Mouse (Mus musculus): ENCODE data around the gene Dnah12. TPM values are rescaled to one million over a fixed set of nuclear protein-coding genes. Genes with fewer than 3 reads are reported as not detected.

The Dnah12 gene
- polyA plus RNA-seq, 1 experiment from 2014 or later = not detected

DNA sequence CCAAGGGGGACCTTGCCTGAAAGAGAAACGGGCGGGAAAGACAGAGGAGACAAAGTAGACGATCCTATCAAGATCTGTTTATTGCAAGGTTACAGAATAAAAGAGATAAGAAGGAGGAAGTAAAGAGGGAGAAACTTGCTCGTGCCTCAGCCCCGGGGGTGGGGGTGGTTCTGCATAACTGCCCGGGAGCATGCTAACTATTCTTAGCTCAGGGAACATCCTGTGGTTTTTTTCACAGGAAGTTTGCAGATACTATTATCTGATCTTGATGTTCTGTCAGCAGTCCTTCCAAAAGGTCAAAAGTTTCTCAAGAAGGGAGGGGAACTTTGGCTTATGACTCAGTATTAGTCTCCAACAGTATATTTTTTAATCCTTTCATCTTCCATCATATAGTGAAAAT, 71.8 kb downstream of the Dnah12 start:
- Histone ChIP-seq H3K27ac (replicated peaks; ENCODE audit: low read depth, low read length) (no peak overlapping the region), H3K4me3 (ENCODE audit: low read depth, low read length) (no peak overlapping the region), H3K9ac (replicated peaks; ENCODE audit: low read length) (no peak overlapping the region), H3K4me1 (ENCODE audit: control insufficient read depth, insufficient read depth, low read length) (no peaks in the 10 kb centered on the region), H3K4me2 (ENCODE audit: low read depth, low read length) (no peak overlapping the region), H3K36me3 (replicated peaks; ENCODE audit: control insufficient read depth, insufficient read depth, low read depth, low read length) (no peaks in the 10 kb centered on the region), H3K27me3 (ENCODE audit: control insufficient read depth, insufficient read depth, low read length) (no peaks in the 10 kb centered on the region), H3K9me3 (replicated peaks; ENCODE audit: control insufficient read depth, low read length) (no peaks in the 10 kb centered on the region)
- WGBS = 84% methylated on average over 6 of the region's 6 CpGs
- no peak for DNase-seq (ENCODE audit: low spot score)
- ATAC-seq (replicated peaks; ENCODE audit: insufficient number of reproducible peaks, low FRiP score, low TSS enrichment, low read depth) = no peak

DNA sequence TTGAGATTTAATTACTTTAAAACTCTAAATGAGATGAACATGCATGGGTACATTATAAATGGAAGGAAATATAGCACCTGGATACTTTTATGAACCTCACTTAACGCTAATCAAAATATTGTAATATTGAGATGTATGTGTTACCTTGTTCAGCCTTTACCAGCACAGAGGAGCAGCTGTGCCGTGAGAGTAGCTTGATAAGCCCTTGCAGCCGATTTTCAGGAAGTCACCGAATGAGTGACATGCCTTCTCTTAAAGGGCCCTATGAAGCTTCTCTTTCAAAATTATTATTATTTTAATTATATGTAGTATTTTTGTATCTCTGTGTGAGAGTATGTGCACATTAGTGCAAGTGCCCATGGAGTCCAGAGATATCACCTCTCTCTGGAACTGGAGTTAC, 75.1 kb downstream of the Dnah12 start:
- no peak overlapping the region for H3K4me3 ChIP-seq (ENCODE audit: low read depth, low read length)
- WGBS = 74% methylated on average over 4 of the region's 4 CpGs
- DNase-seq (ENCODE audit: low spot score) = no peak

DNA sequence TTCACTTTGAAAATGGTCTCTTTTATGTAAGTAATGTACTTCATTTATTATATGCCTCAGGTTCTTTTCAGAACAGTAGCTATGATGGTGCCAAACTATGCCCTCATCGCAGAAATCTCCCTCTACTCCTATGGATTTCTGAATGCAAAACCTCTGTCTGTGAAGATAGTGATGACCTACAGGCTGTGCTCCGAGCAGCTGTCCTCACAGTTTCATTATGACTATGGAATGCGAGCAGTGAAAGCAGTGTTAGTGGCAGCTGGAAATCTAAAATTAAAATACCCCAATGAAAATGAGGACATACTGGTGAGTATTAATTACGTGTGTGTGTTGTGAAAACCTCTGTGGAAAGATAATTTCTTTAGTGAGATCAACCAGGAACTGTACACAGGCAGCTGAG, 80.5 kb downstream of the Dnah12 start:
- Histone ChIP-seq H3K27ac (replicated peaks; ENCODE audit: low read depth, low read length) (no peak overlapping the region), H3K4me1 (ENCODE audit: control insufficient read depth, insufficient read depth, low read length) (no peaks in the 10 kb centered on the region), H3K36me3 (replicated peaks; ENCODE audit: control insufficient read depth, insufficient read depth, low read depth, low read length) (no peaks in the 10 kb centered on the region), H3K4me2 (ENCODE audit: low read depth, low read length) (no peak overlapping the region), H3K9me3 (replicated peaks; ENCODE audit: control insufficient read depth, low read length) (no peaks in the 10 kb centered on the region), H3K9ac (replicated peaks; ENCODE audit: low read length) (no peak overlapping the region), H3K27me3 (ENCODE audit: control insufficient read depth, insufficient read depth, low read length) (no peaks in the 10 kb centered on the region), H3K4me3 (ENCODE audit: low read depth, low read length) (no peak overlapping the region)
- ATAC-seq (replicated peaks; ENCODE audit: insufficient number of reproducible peaks, low FRiP score, low TSS enrichment, low read depth) = no peak
- DNase-seq (ENCODE audit: low spot score) = no peak
- WGBS = 82% methylated on average over 4 of the region's 4 CpGs

More for the DNA sequence above, 75.1 kb downstream of the Dnah12 start:
- Histone ChIP-seq H3K4me2 (ENCODE audit: low read depth, low read length) (no peak overlapping the region), H3K36me3 (replicated peaks; ENCODE audit: control insufficient read depth, insufficient read depth, low read depth, low read length) (no peaks in the 10 kb centered on the region), H3K9me3 (replicated peaks; ENCODE audit: control insufficient read depth, low read length) (no peaks in the 10 kb centered on the region), H3K4me1 (ENCODE audit: control insufficient read depth, insufficient read depth, low read length) (no peaks in the 10 kb centered on the region), H3K9ac (replicated peaks; ENCODE audit: low read length) (no peak overlapping the region), H3K27me3 (ENCODE audit: control insufficient read depth, insufficient read depth, low read length) (no peaks in the 10 kb centered on the region), H3K27ac (replicated peaks; ENCODE audit: low read depth, low read length) (no peak overlapping the region)
- no peak for ATAC-seq (replicated peaks; ENCODE audit: insufficient number of reproducible peaks, low FRiP score, low TSS enrichment, low read depth)

DNA sequence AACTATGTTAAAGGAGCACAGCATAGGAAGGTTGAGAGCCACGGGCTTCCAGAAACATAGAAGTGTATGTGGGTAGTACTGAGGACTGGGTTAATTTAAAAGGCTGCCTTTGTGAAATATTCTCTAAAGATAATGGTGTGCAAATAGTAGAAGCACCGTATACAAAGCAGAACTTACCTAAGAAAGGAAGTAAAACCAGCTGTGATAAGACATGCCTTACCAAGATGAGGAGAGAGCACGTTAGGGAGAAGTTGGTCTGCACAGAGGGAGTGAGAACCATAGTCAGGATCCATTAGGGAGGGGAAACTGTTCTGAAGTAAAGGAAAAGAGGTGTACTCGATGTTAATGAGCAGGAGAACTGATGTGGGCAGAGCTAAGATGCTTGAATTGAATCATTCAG, 90.7 kb downstream of the Dnah12 start:
- H3K4me1 ChIP-seq (ENCODE audit: control insufficient read depth, insufficient read depth, low read length) = no peaks in the 10 kb centered on the region
- DNase-seq (ENCODE audit: low spot score) (no peak), ATAC-seq (replicated peaks; ENCODE audit: insufficient number of reproducible peaks, low FRiP score, low TSS enrichment, low read depth) (no peak)
- no peaks in the 10 kb centered on the region for H3K9me3 ChIP-seq (replicated peaks; ENCODE audit: control insufficient read depth, low read length)
- H3K27me3 ChIP-seq (ENCODE audit: control insufficient read depth, insufficient read depth, low read length) = no peaks in the 10 kb centered on the region
- WGBS = 72% methylated on average over 4 of the region's 4 CpGs
- H3K4me2 ChIP-seq (ENCODE audit: low read depth, low read length) = no peak overlapping the region
- H3K27ac ChIP-seq (replicated peaks; ENCODE audit: low read depth, low read length) = no peak overlapping the region
- H3K4me3 ChIP-seq (ENCODE audit: low read depth, low read length) = no peak overlapping the region
- H3K36me3 ChIP-seq (replicated peaks; ENCODE audit: control insufficient read depth, insufficient read depth, low read depth, low read length) = no peaks in the 10 kb centered on the region
- H3K9ac ChIP-seq (replicated peaks; ENCODE audit: low read length) = no peak overlapping the region

DNA sequence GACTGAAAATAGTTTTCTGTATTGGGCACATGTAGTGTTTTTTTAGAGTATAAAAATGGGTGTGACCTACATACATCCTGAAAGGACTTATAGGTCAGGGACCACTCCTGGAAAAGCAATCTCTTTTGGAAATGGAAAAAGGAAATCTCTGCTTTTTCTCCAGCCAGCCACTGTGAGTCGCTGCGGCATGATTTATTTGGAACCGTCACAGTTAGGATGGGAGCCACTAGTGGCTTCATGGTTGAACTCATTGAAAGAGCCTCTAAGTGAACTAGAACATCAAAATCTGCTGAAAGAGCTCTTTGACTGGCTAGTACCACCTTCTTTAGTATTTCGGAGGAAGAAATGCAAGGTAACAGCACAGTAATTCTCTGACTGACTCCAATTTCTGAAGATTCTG, 92.6 kb downstream of the Dnah12 start:
- Histone ChIP-seq H3K36me3 (replicated peaks; ENCODE audit: control insufficient read depth, insufficient read depth, low read depth, low read length) (no peaks in the 10 kb centered on the region), H3K4me3 (ENCODE audit: low read depth, low read length) (no peak overlapping the region), H3K9me3 (replicated peaks; ENCODE audit: control insufficient read depth, low read length) (no peaks in the 10 kb centered on the region), H3K27ac (replicated peaks; ENCODE audit: low read depth, low read length) (no peak overlapping the region), H3K4me2 (ENCODE audit: low read depth, low read length) (no peak overlapping the region), H3K4me1 (ENCODE audit: control insufficient read depth, insufficient read depth, low read length) (no peaks in the 10 kb centered on the region), H3K27me3 (ENCODE audit: control insufficient read depth, insufficient read depth, low read length) (no peaks in the 10 kb centered on the region), H3K9ac (replicated peaks; ENCODE audit: low read length) (no peak overlapping the region)
- ATAC-seq (replicated peaks; ENCODE audit: insufficient number of reproducible peaks, low FRiP score, low TSS enrichment, low read depth) (no peak), DNase-seq (ENCODE audit: low spot score) (peak; percentile 41)
- 51% methylated on average over 4 of the region's 4 CpGs for WGBS

DNA sequence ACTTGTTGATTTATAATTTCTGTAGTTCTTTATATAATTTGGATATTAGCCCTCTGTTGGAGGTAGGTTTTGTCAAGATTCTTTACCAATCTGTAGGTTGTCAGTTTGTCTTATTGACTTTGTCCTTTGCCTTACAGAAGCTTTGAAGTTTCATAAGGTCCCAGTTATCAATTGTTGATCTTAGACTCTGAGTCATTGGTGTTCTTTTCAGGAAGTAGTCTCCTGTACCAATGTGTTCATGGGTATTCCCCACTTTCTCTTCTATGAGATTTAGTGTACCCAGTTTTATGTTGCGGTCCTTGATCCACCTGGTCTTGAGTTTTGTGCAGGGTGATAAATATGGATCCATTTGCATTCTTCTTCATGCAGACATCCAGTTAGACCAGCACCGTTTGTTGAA, 101.4 kb downstream of the Dnah12 start:
- no peak for DNase-seq (ENCODE audit: low spot score)
- H3K9ac ChIP-seq (replicated peaks; ENCODE audit: low read length) = no peak overlapping the region
- no peak overlapping the region for H3K4me3 ChIP-seq (ENCODE audit: low read depth, low read length)
- ATAC-seq (replicated peaks; ENCODE audit: insufficient number of reproducible peaks, low FRiP score, low TSS enrichment, low read depth) = no peak
- H3K36me3 ChIP-seq (replicated peaks; ENCODE audit: control insufficient read depth, insufficient read depth, low read depth, low read length) = no peaks in the 10 kb centered on the region
- no peaks in the 10 kb centered on the region for H3K4me1 ChIP-seq (ENCODE audit: control insufficient read depth, insufficient read depth, low read length)
- no peaks in the 10 kb centered on the region for H3K9me3 ChIP-seq (replicated peaks; ENCODE audit: control insufficient read depth, low read length)
- H3K4me2 ChIP-seq (ENCODE audit: low read depth, low read length) = no peak overlapping the region
- 96% methylated on average over 2 of the region's 2 CpGs for WGBS
- H3K27me3 ChIP-seq (ENCODE audit: control insufficient read depth, insufficient read depth, low read length) = no peaks in the 10 kb centered on the region
- H3K27ac ChIP-seq (replicated peaks; ENCODE audit: low read depth, low read length) = no peak overlapping the region

DNA sequence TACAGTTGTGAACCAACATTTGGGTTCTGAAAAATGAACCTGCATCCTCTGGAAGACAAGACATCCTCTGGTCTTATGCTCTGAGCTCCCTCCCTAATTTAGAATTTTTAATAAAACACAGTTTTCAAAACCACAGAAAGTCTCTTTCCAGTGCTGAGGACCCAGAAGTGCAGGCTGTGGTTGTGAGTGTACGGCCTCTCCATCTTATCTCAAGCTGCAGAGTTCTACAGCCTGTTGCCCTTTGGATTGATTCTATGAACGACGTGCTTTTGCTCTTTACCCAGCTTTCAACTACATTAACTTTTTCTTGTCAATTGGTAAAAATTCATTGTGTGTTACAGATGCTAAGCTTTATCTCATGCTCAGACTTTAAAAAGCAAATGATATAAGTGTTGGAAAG, 105.3 kb downstream of the Dnah12 start:
- Histone ChIP-seq H3K27me3 (ENCODE audit: control insufficient read depth, insufficient read depth, low read length) (no peaks in the 10 kb centered on the region), H3K4me2 (ENCODE audit: low read depth, low read length) (no peak overlapping the region), H3K4me1 (ENCODE audit: control insufficient read depth, insufficient read depth, low read length) (no peaks in the 10 kb centered on the region), H3K9ac (replicated peaks; ENCODE audit: low read length) (no peak overlapping the region), H3K4me3 (ENCODE audit: low read depth, low read length) (no peak overlapping the region), H3K36me3 (replicated peaks; ENCODE audit: control insufficient read depth, insufficient read depth, low read depth, low read length) (no peaks in the 10 kb centered on the region), H3K27ac (replicated peaks; ENCODE audit: low read depth, low read length) (no peak overlapping the region), H3K9me3 (replicated peaks; ENCODE audit: control insufficient read depth, low read length) (no peaks in the 10 kb centered on the region)
- ATAC-seq (replicated peaks; ENCODE audit: insufficient number of reproducible peaks, low FRiP score, low TSS enrichment, low read depth) (no peak), DNase-seq (ENCODE audit: low spot score) (no peak)
- 85% methylated on average over 3 of the region's 3 CpGs for WGBS

DNA sequence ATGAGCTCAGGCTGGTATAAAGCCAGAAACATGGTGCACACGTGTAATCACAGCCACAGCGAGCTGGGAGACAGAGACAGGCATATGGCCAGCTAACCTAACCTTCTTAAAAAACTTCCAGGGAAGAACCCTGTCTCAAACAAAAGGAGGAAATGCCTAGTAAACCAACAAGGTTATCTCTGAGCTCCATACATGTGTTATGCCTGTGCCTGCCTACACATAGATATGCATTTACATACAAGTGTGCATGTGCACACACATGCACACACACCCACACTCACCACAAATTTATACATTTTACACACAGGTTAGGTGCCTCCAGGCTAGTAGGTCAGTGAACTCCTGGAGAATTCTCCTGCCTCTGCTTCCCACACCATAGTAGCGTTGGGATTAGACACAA, 106.2 kb downstream of the Dnah12 start:
- Histone ChIP-seq H3K27me3 (ENCODE audit: control insufficient read depth, insufficient read depth, low read length) (no peaks in the 10 kb centered on the region), H3K36me3 (replicated peaks; ENCODE audit: control insufficient read depth, insufficient read depth, low read depth, low read length) (no peaks in the 10 kb centered on the region), H3K4me1 (ENCODE audit: control insufficient read depth, insufficient read depth, low read length) (no peaks in the 10 kb centered on the region), H3K4me3 (ENCODE audit: low read depth, low read length) (no peak overlapping the region), H3K9ac (replicated peaks; ENCODE audit: low read length) (no peak overlapping the region), H3K27ac (replicated peaks; ENCODE audit: low read depth, low read length) (no peak overlapping the region), H3K4me2 (ENCODE audit: low read depth, low read length) (no peak overlapping the region), H3K9me3 (replicated peaks; ENCODE audit: control insufficient read depth, low read length) (no peaks in the 10 kb centered on the region)
- DNase-seq (ENCODE audit: low spot score) = no peak
- ATAC-seq (replicated peaks; ENCODE audit: insufficient number of reproducible peaks, low FRiP score, low TSS enrichment, low read depth) = no peak
- WGBS = 83% methylated on average over 3 of the region's 3 CpGs

Measured in embryonic facial prominence, embryonic 11.5 days (tissue).